Mouse (Mus musculus): Measurements from ENCODE around the gene Pld2. TPM values are rescaled to one million over a fixed set of nuclear protein-coding genes. Genes with fewer than 3 reads are reported as not detected.

Pld2 gene
- polyA plus RNA-seq (2012; ENCODE audit: insufficient read depth, low replicate concordance): 1.1 TPM in 1 of 2 replicates, not detected in the other

DNA sequence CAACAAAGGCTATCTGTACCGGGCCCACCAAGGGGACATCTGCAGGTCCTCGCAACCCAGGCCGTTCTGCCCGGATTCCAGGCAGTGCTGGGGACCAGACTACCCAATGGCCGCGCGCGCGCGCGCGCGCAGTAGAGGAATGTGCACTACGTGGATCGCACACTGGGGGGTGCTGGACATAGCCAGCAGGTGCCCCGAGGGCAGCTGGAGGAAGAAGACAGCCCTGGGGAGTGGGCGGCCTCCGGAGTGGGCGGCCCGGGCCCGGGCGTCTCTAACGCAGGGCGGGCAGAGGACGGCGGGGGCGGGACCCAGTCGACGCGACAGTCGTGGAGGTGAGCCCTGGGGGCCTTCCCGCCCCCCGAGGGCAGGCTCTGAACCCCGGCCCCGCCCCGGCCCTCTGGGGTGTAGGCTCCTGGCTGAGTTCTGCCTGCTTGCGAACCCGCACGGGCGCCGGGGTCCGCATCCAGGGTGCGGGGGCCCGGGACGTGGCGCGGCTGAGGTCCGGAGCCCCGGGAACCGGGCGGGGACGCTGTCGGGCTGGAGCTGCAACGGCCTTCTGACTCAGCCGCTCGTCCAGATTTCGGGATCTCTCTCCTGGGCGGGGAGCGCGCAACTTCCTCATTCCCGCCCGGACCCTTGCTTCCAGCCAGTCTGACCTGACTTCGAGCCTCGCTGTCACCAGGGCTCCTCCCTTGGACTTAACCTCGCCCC, at the start of gene Pld2:
Gene Pld2 (plus strand): TSS at position 188 of the 711 bp plus-strand sequence.
- Histone ChIP-seq H3K36me3 (replicated peaks; ENCODE audit: low read length) (no peaks in the 10 kb centered on the region), H3K9me3 (no peaks in the 10 kb centered on the region; the same call in 1 of the 2 replicates), H3K27me3 (replicated peaks) (peaks cover 42% of the 10 kb centered on the region), H3K4me3 (replicated peaks) (peak within 1 kb of the TSS; percentile 90), H3K4me1 (peaks cover 61% of the 10 kb centered on the region)
- TF ChIP-seq FLI1 (IDR thresholded peaks at IDR 0.05; ENCODE audit: low read length) (no peak), GATA1 (IDR thresholded peaks at IDR 0.05; ENCODE audit: borderline replicate concordance, low read length) (no peak)

DNA sequence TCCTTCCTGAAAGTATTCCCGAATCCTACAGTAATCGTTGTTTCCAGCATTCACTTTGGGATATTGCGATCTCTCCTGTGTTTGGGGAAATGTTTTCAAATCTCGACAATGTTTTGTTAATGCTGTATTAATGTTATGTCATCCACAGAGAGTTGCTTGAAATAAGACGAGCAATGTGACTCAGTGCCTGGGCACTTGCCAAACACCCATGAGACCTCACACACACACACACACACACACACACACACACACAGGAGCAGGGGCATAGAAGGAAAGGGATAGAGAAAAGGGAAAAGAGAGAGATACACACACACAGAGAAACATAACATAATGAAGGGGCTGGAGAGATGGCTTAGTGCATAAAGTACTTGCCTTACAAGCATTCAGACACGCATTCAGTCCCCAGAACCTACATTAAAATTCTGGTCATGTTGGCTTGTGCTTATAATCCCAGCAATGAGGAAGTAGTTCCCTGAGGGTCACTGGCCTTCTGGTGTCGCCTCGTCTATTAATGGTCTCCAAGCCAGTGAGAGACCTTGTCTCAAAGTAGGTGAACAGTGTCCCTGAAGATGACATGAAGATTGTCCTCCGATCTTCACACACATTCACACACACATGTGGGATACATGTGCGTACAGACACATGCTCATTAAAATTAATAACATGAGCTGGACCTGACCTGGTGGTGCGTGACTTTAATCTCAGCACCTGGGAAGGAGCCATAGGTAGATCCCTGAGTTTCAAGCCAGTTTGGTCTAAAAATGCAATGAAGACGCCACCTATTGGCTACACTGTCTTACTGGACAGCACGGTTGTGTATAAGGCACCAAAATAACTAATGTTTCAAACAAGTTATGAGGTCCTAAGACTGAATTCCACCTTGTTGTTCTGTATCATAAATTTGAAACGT, 40.0 kb upstream of the Pld2 start:
- Histone ChIP-seq H3K36me3 (replicated peaks; ENCODE audit: low read length) (no peaks in the 10 kb centered on the region), H3K4me1 (peaks cover 10% of the 10 kb centered on the region; the same call in 1 of the 2 replicates), H3K27me3 (replicated peaks) (peaks cover 15% of the 10 kb centered on the region), H3K4me3 (replicated peaks) (no peak overlapping the region), H3K9me3 (no peaks in the 10 kb centered on the region)
- TF ChIP-seq FLI1 (IDR thresholded peaks at IDR 0.05; ENCODE audit: low read length) (no peak), GATA1 (IDR thresholded peaks at IDR 0.05; ENCODE audit: borderline replicate concordance, low read length) (no peak)

- TF ChIP-seq GATA1 (IDR thresholded peaks at IDR 0.05; ENCODE audit: borderline replicate concordance, low read length): no peak
These were observed 39.4 kb upstream of the Pld2 start for GRCm38 (mm10) chr11:70500476-70500812.

GRCm38 (mm10) chr11:70502018-70502417, 37.8 kb upstream of the Pld2 start:
- no peaks in the 10 kb centered on the region for H3K36me3 ChIP-seq (replicated peaks; ENCODE audit: low read length)
- H3K27me3 ChIP-seq (replicated peaks): peaks cover 14% of the 10 kb centered on the region
- no peaks in the 10 kb centered on the region for H3K9me3 ChIP-seq
- H3K4me1 ChIP-seq: peaks cover 25% of the 10 kb centered on the region
- TF ChIP-seq FLI1 (IDR thresholded peaks at IDR 0.05; ENCODE audit: low read length) (no peak), GATA1 (IDR thresholded peaks at IDR 0.05; ENCODE audit: borderline replicate concordance, low read length) (no peak)
- H3K4me3 ChIP-seq (replicated peaks): no peak overlapping the region

More at GRCm38 (mm10) chr11:70500476-70500812, 39.4 kb upstream of the Pld2 start:
- Histone ChIP-seq H3K36me3 (replicated peaks; ENCODE audit: low read length) (no peaks in the 10 kb centered on the region), H3K4me3 (replicated peaks) (no peak overlapping the region), H3K4me1 (peaks cover 16% of the 10 kb centered on the region), H3K9me3 (no peaks in the 10 kb centered on the region), H3K27me3 (replicated peaks) (peaks cover 19% of the 10 kb centered on the region)

DNA sequence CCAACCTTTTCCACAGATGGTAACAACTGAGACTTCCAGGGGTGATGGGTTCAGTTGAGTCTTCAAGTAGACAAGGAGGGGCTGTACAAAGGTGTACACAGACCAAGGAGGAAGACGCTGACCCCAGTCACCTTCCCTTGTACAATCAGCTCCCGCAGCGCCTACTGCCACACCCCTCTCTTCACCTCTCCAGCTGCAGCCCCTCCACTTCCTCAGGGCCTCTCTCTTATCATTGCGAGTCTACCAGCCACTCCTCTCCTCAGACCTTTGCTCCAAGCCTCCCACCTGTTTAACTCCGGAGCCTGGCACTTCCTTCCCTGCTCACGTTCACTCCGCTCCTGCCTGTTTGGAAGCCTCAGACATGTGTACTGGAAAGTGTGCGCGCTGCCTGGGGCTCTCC, 34.9 kb upstream of the Pld2 start, which contains the start of gene Tm4sf5:
Gene Tm4sf5 (plus strand): TSS at position 275 of the 400 bp plus-strand sequence.
- H3K4me1 ChIP-seq: peaks cover 26% of the 10 kb centered on the region
- no peak for TF ChIP-seq GATA1 (IDR thresholded peaks at IDR 0.05; ENCODE audit: borderline replicate concordance, low read length)
- TF ChIP-seq FLI1 (IDR thresholded peaks at IDR 0.05; ENCODE audit: low read length): no peak
- H3K4me3 ChIP-seq (replicated peaks): no peak within 1 kb of the TSS
- H3K9me3 ChIP-seq: no peaks in the 10 kb centered on the region
- peaks cover 32% of the 10 kb centered on the region for H3K27me3 ChIP-seq (replicated peaks)
- H3K36me3 ChIP-seq (replicated peaks; ENCODE audit: low read length): no peaks in the 10 kb centered on the region

DNA sequence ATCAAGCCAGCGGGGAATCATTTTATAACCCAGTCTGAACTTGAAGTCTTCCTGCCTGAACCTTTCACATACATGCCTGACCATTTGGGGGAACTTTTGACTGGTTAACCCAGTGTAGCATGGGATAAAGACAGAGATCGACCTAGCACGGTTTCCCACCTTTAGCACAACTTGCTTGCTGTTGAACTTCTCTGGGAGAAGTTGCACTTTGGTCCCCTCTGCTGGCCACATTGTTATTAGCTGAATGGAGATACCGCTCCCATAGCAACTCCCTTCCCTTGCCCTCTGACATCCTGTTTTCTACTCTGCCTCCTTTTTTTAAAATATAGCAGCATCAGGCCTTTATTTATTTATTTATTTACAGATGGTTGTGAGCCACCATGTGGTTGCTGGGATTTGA, 33.5 kb upstream of the Pld2 start:
- Histone ChIP-seq H3K4me1 (peaks cover 32% of the 10 kb centered on the region), H3K9me3 (no peaks in the 10 kb centered on the region), H3K36me3 (replicated peaks; ENCODE audit: low read length) (no peaks in the 10 kb centered on the region), H3K27me3 (replicated peaks) (peaks cover 41% of the 10 kb centered on the region), H3K4me3 (replicated peaks) (peak overlapping the region; percentile 57)
- TF ChIP-seq GATA1 (IDR thresholded peaks at IDR 0.05; ENCODE audit: borderline replicate concordance, low read length) (no peak), FLI1 (IDR thresholded peaks at IDR 0.05; ENCODE audit: low read length) (no peak)

DNA sequence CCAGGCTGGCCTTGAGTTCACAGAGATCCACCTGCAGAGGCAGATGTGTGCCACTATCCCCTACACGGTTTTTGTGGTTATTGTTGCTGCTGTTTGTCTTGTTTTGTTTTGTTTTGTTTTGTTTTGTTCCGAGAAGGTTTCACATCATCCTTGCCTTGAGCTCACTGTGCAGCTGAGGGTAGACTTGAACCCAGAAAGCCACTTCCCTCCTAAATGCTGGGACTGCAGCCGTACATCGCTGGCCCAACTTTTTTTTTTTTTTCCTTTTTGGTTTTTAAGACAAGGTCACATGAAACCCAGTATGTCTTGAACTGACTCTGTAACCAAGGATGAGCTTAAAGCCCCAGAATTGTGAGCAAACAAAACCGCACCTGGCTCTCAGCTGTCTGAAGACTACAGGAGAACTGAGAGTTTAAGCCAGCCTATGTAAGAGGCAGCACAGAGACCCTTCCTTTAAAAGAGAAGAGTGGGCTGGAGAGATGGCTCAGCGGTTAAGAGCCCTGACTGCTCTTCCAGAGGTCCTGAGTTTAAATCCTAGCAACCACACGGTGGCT, 32.8 kb upstream of the Pld2 start:
- Histone ChIP-seq H3K36me3 (replicated peaks; ENCODE audit: low read length) (no peaks in the 10 kb centered on the region), H3K9me3 (no peaks in the 10 kb centered on the region), H3K27me3 (replicated peaks) (peaks cover 39% of the 10 kb centered on the region), H3K4me3 (replicated peaks) (no peak overlapping the region), H3K4me1 (peaks cover 33% of the 10 kb centered on the region)
- TF ChIP-seq FLI1 (IDR thresholded peaks at IDR 0.05; ENCODE audit: low read length): no peak
- no peak for TF ChIP-seq GATA1 (IDR thresholded peaks at IDR 0.05; ENCODE audit: borderline replicate concordance, low read length)

DNA sequence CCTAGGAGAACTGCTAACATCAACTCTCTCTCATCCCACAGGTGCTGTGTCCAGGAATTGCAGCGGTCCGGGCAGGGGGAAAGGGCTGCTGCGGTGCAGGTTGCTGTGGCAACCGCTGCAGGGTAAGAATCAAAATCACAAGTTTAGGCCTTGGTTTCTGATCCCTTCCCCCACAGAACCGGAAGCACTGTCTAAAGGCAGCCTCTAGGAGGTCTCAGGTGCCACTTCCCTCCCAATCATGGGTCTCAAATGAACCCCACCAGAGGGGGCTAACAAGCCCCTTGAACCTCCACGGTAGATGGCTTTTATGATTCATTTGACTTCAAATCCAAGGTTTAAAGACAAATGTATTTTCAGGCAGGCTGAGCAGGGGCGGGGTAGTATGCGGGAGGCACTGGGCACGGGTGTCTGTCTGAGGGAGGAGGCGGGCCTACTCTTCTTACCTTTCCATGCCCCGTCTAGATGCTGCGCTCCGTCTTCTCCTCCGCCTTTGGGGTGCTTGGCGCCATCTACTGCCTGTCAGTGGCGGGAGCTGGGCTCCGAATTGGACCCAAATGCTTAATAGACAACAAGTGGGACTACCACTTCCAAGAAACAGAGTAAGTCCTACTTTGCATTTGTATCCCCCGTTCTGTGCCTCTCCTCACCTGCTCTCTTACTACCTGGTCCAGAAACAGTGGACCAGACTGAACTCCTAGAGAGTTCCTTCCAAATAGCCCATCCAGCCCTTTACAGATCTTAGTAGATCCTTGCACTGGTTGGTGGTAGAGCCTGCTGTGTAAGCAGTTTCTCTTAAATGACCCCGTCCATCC, 29.9 kb upstream of the Pld2 start:
- Histone ChIP-seq H3K27me3 (replicated peaks) (peaks cover 47% of the 10 kb centered on the region), H3K4me1 (peaks cover 50% of the 10 kb centered on the region), H3K9me3 (no peaks in the 10 kb centered on the region), H3K4me3 (replicated peaks) (peak overlapping the region; percentile 72), H3K36me3 (replicated peaks; ENCODE audit: low read length) (no peaks in the 10 kb centered on the region)
- TF ChIP-seq GATA1 (IDR thresholded peaks at IDR 0.05; ENCODE audit: borderline replicate concordance, low read length): no peak
- no peak for TF ChIP-seq FLI1 (IDR thresholded peaks at IDR 0.05; ENCODE audit: low read length)

DNA sequence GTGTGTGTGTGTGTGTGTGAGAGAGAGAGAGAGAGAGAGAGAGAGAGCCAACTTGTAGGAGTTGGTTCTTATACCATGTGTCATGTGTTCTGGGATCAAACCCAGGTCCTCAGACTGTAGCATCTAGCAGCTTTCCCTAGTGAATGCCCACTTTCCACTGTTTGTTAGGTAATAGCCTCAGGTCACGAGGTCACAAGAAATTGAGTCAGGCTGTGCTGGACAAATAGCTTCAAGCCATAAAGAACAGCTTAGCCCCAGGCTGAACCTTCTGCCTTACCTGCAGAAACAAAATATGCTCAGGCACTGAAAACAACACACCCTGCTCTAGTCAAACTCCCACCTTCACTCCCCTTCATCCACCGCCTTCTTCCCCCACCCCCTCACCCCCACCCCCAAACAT, 28.6 kb upstream of the Pld2 start:
- Histone ChIP-seq H3K4me1 (peaks cover 38% of the 10 kb centered on the region), H3K36me3 (replicated peaks; ENCODE audit: low read length) (no peaks in the 10 kb centered on the region)
- TF ChIP-seq GATA1 (IDR thresholded peaks at IDR 0.05; ENCODE audit: borderline replicate concordance, low read length) (no peak), FLI1 (IDR thresholded peaks at IDR 0.05; ENCODE audit: low read length) (no peak)

More for the DNA sequence above, 28.6 kb upstream of the Pld2 start:
- Histone ChIP-seq H3K9me3 (no peaks in the 10 kb centered on the region), H3K4me3 (replicated peaks) (no peak overlapping the region), H3K27me3 (replicated peaks) (peaks cover 46% of the 10 kb centered on the region)
